Comparison of ENCODE assay signal across 23 mouse cellular contexts in genomic region chr5:115063391-115063790, GRCm38 (mm10). TPM values are rescaled to one million over a fixed set of nuclear protein-coding genes. Genes with fewer than 3 reads are reported as not detected.
DNase-seq lines count a peak whose midpoint lies in the region; ATAC-seq and TF ChIP-seq lines count a peak whose summit lies in the region.
"Had no signal": no experiment of that assay in that cellular context is flagged by ENCODE, and none has a peak within 500 bp of the region (broad histone marks: within the 10 kb centered on the region; RNA-seq: fewer than 3 reads in every experiment).

No protein-coding gene starts in this region.

- H3K4me2 ChIP-seq in myocyte (ENCODE audit: low read depth), result peak overlapping the region; percentile 50
- no peak overlapping the region for H3K4me2 ChIP-seq in midbrain, embryonic 16.5 days (ENCODE audit: low read length)
- H3K4me2 ChIP-seq: embryonic facial prominence, embryonic 12.5 days; forebrain, embryonic 15.5 days; heart, embryonic 11.5 days; heart, embryonic 15.5 days; hindbrain, embryonic 13.5 days had no signal

- H3K27me3 ChIP-seq in myocyte (ENCODE audit: control insufficient read depth, insufficient read depth, insufficient read length), result no peaks in the 10 kb centered on the region
- H3K27me3 ChIP-seq in midbrain, embryonic 16.5 days (ENCODE audit: control insufficient read depth, insufficient read depth, low read depth, low read length), result no peaks in the 10 kb centered on the region
- H3K27me3 ChIP-seq: embryonic facial prominence, embryonic 12.5 days; forebrain, embryonic 15.5 days; heart, embryonic 15.5 days; hindbrain, embryonic 13.5 days; Patski had no signal

- H3K36me3 ChIP-seq in myocyte (ENCODE audit: control insufficient read depth, insufficient read depth), result no peaks in the 10 kb centered on the region
- H3K36me3 ChIP-seq in midbrain, embryonic 16.5 days (ENCODE audit: control insufficient read depth, insufficient read depth, low read length), result no peaks in the 10 kb centered on the region
- H3K36me3 ChIP-seq: hindbrain, embryonic 13.5 days had no signal

- no peaks in the 10 kb centered on the region for H3K9me3 ChIP-seq in midbrain, embryonic 16.5 days (replicated peaks; ENCODE audit: control insufficient read depth, low read length, poor library complexity, severe bottlenecking)
- H3K9me3 ChIP-seq: embryonic facial prominence, embryonic 12.5 days; forebrain, embryonic 15.5 days; heart, embryonic 15.5 days; hindbrain, embryonic 13.5 days had no signal

- H3K27ac ChIP-seq in midbrain, embryonic 16.5 days (ENCODE audit: low read length), result no peak overlapping the region
- H3K27ac ChIP-seq: embryonic facial prominence, embryonic 12.5 days; forebrain, embryonic 15.5 days; heart, adult 2 months; heart, embryonic 15.5 days; hindbrain, embryonic 13.5 days; hindbrain, postnatal 0 days had no signal

- no peak for TF ChIP-seq POLR2A in myocyte (IDR thresholded peaks at IDR 0.05; ENCODE audit: insufficient read length, low read depth)

- no peak overlapping the region for H3ac ChIP-seq in myocyte (ENCODE audit: control insufficient read depth, insufficient read length)

- ATAC-seq in midbrain, embryonic 16.5 days, result no peak
- ATAC-seq: activated CD4-positive, CD25-positive, alpha-beta regulatory T cell, adult 4 months; forebrain, embryonic 15.5 days; hindbrain, postnatal 0 days; Patski had no signal

- no peak overlapping the region for H3K9ac ChIP-seq in midbrain, embryonic 16.5 days (ENCODE audit: low read depth, low read length)
- H3K9ac ChIP-seq: embryonic facial prominence, embryonic 12.5 days; forebrain, embryonic 15.5 days; heart, embryonic 15.5 days; hindbrain, embryonic 13.5 days had no signal

- 95% methylated on average over 7 of the region's 7 CpGs for WGBS in midbrain, embryonic 16.5 days

- H3K4me3 ChIP-seq in myocyte, result no peak overlapping the region
- no peak overlapping the region for H3K4me3 ChIP-seq in midbrain, embryonic 16.5 days (ENCODE audit: low read depth, low read length)
- H3K4me3 ChIP-seq: embryonic facial prominence, embryonic 12.5 days; forebrain, embryonic 15.5 days; heart, adult 2 months; heart, embryonic 15.5 days; hindbrain, embryonic 13.5 days had no signal

- 0 out of 2 replicates have a peak, but pooled peaks cover 3% of the 10 kb centered on the region for H3K4me1 ChIP-seq in midbrain, embryonic 16.5 days (ENCODE audit: control insufficient read depth, insufficient read depth, low read length)
- H3K4me1 ChIP-seq: embryonic facial prominence, embryonic 12.5 days; forebrain, embryonic 15.5 days had no signal

- peaks cover 61% of the 10 kb centered on the region for H3K79me2 ChIP-seq in myocyte (ENCODE audit: control insufficient read depth, insufficient read depth)

- DNase-seq in adrenal gland, postnatal 14 days, result peak; percentile 36
- no peak for DNase-seq in adrenal gland, adult 8-10 months
- DNase-seq in 3134 (ENCODE audit: extremely low read depth, insufficient read length, low spot score), result peak; percentile 25
- DNase-seq in 416B (ENCODE audit: low read depth), result peak; percentile 69
- DNase-seq: cerebellum, adult 11-12 months; cerebellum, adult 9-10 months; cerebellum, postnatal 25 days; gastrocnemius, postnatal 14 days; heart, adult 2 months; heart, postnatal 14 days had no signal

TF ChIP-seq in myocyte, 11 proteins besides CTCF, POLR2A, EP300 and RAD21:
- TF ChIP-seq MYOG (IDR thresholded peaks at IDR 0.05; ENCODE audit: control insufficient read depth in 1 of 3, insufficient read depth in 1 of 3, insufficient read length in 2 of 3, low read depth in 2 of 3), result no peak
- TF ChIP-seq MAX (IDR thresholded peaks at IDR 0.05; ENCODE audit: low read depth), result no peak
- no peak for TF ChIP-seq SRF (IDR thresholded peaks at IDR 0.05; ENCODE audit: control insufficient read depth, insufficient read length, low read depth)
- no peak for TF ChIP-seq POLR2AphosphoS2 (IDR thresholded peaks at IDR 0.05; ENCODE audit: insufficient read length, low read depth)
- TF ChIP-seq TCF3 (IDR thresholded peaks at IDR 0.05; ENCODE audit: insufficient read length, low read depth), result no peak
- TF ChIP-seq E2F4 (IDR thresholded peaks at IDR 0.05; ENCODE audit: insufficient read depth), result no peak
- TF ChIP-seq CEBPB (IDR thresholded peaks at IDR 0.05; ENCODE audit: insufficient read depth, poor library complexity, severe bottlenecking), result no peak
- TF ChIP-seq USF1 (IDR thresholded peaks at IDR 0.05; ENCODE audit: low read depth), result no peak
- no peak for TF ChIP-seq REST (IDR thresholded peaks at IDR 0.05; ENCODE audit: insufficient read depth, insufficient read length)
- no peak for TF ChIP-seq TCF12 (IDR thresholded peaks at IDR 0.05; ENCODE audit: insufficient read depth, poor library complexity, severe bottlenecking)
- no peak for TF ChIP-seq MYOD1 (IDR thresholded peaks at IDR 0.05; ENCODE audit: control insufficient read depth in 1 of 3, insufficient read length in 2 of 3, low read depth in 2 of 3)
TF ChIP-seq in myocyte: peak in this region for 0.

RNA-seq across cellular contexts. Expression of gene Gm10401, which starts 34.7 kb away (rescaled TPM):
- total RNA-seq in adrenal gland, postnatal 14 days (2021), result not detected in 2 replicates
- not detected for total RNA-seq in adrenal gland, adult 8-10 months (2022)
- 4.4 TPM for polyA plus RNA-seq in myocyte (2012; fragmentation: generic; extraction: Trizol)
- polyA plus RNA-seq in midbrain, embryonic 16.5 days (2015; fragmentation: Nextera tagmentation; extraction: Ambion mirVana), result 34.8 and 43.1 TPM in 2 replicates
- total RNA-seq: gastrocnemius, postnatal 14 days; heart, adult 2 months; heart, postnatal 14 days; hematopoietic stem cell, adult 5-6 weeks; hindbrain, postnatal 0 days had no signal
- polyA plus RNA-seq: cortical plate, adult 2 months; frontal cortex, adult 2 months; heart, adult 2 months; Patski had no signal

RNA-seq across cellular contexts. Expression of gene Sppl3, which starts 52.5 kb away (rescaled TPM):
- total RNA-seq in adrenal gland, postnatal 14 days (2021), result 54.8 and 59.2 TPM in 2 replicates
- total RNA-seq in adrenal gland, adult 8-10 months (2022), result 10 to 100 TPM; 44.3 to 62.9 (median 56.7) TPM
- 24.9 TPM for polyA plus RNA-seq in myocyte (2012; fragmentation: generic; extraction: Trizol)
- polyA plus RNA-seq in midbrain, embryonic 16.5 days (2015; fragmentation: Nextera tagmentation; extraction: Ambion mirVana), result 18.2 and 18.4 TPM in 2 replicates

RNA-seq across cellular contexts. Expression of gene Acads, which starts 55.8 kb away (rescaled TPM):
- 308 and 317 TPM in 2 replicates for total RNA-seq in adrenal gland, postnatal 14 days (2021)
- total RNA-seq in adrenal gland, adult 8-10 months (2022), result 100 to 1,000 TPM; 122 to 219 (median 173) TPM
- polyA plus RNA-seq in myocyte (2012; fragmentation: generic; extraction: Trizol), result 82.1 TPM
- polyA plus RNA-seq in midbrain, embryonic 16.5 days (2015; fragmentation: Nextera tagmentation; extraction: Ambion mirVana), result 14.2 and 15.8 TPM in 2 replicates
